Mouse (Mus musculus): ENCODE data around the gene Rtp2. TPM values are rescaled to one million over a fixed set of nuclear protein-coding genes. Genes with fewer than 3 reads are reported as not detected.

The Rtp2 gene
- total RNA-seq, 2 experiments from 2014 or later, result 0.45 TPM; not detected in 1

GRCm38 (mm10) chr16:23900061-23900460 lies 32.1 kb downstream of the Rtp2 start:
- intact Hi-C loops (cut with DNase I), result no loop called here
- peak in 1 of 2 experiments; percentile 24 for DNase-seq (ENCODE audit: extremely low spot score in 1 of 2, low spot score in 2 of 2)

- intact Hi-C loops (cut with DNase I), result loop anchor here (1.0 to 2.0 kb wide), 2 partner anchors 349 to 446 kb away; no protein-coding TSS in a partner anchor
Observed at GRCm38 (mm10) chr16:23898840-23899239, 33.4 kb downstream of the Rtp2 start.

GRCm38 (mm10) chr16:23897984-23898586 lies 34.1 kb downstream of the Rtp2 start:
- intact Hi-C loops (cut with DNase I), result loop anchor here (1.0 to 2.0 kb wide), 2 partner anchors 348 to 445 kb away; no protein-coding TSS in a partner anchor
- DNase-seq (ENCODE audit: extremely low spot score in 1 of 2, low spot score in 2 of 2), result peak; percentile 70 to 79

More at GRCm38 (mm10) chr16:23898840-23899239, 33.4 kb downstream of the Rtp2 start:
- DNase-seq (ENCODE audit: extremely low spot score in 1 of 2, low spot score in 2 of 2), result peak; percentile 67 to 82

GRCm38 (mm10) chr16:23897486-23897885 lies 34.7 kb downstream of the Rtp2 start:
- intact Hi-C loops (cut with DNase I), result no loop called here
- DNase-seq (ENCODE audit: extremely low spot score in 1 of 2, low spot score in 2 of 2), result no peak

- intact Hi-C loops (cut with DNase I), result no loop called here
- no peak for DNase-seq (ENCODE audit: extremely low spot score in 1 of 2, low spot score in 2 of 2)
Observed at GRCm38 (mm10) chr16:23895135-23895534, 37.1 kb downstream of the Rtp2 start.

GRCm38 (mm10) chr16:23890636-23891035 lies 41.6 kb downstream of the Rtp2 start, which contains the start of gene Sst:
Gene Sst (minus strand): TSS chr16:23890958.
- intact Hi-C loops (cut with DNase I), result no loop called here
- no peak for DNase-seq (ENCODE audit: extremely low spot score in 1 of 2, low spot score in 2 of 2)

- intact Hi-C loops (cut with DNase I), result no loop called here
- DNase-seq (ENCODE audit: extremely low spot score in 1 of 2, low spot score in 2 of 2), result no peak
Observed at GRCm38 (mm10) chr16:23890151-23890550, 42.0 kb downstream of the Rtp2 start.

GRCm38 (mm10) chr16:23887910-23888579 lies 44.1 kb downstream of the Rtp2 start:
- intact Hi-C loops (cut with DNase I), result no loop called here
- DNase-seq (ENCODE audit: extremely low spot score in 1 of 2, low spot score in 2 of 2), result no peak

- intact Hi-C loops (cut with DNase I), result no loop called here
- DNase-seq (ENCODE audit: extremely low spot score in 1 of 2, low spot score in 2 of 2), result no peak
Observed at GRCm38 (mm10) chr16:23885098-23885497, 47.1 kb downstream of the Rtp2 start.

Other genes starting within 250 kb of the Rtp2 start
- gene Sst, start 41.4 kb downstream of the Rtp2 start, total RNA-seq (2021), result 100 to 1,000 TPM; 320 to 376 TPM
- gene Gm37419, start 56.1 kb upstream of the Rtp2 start, total RNA-seq (2021), result not detected
- gene Bcl6, start 56.5 kb upstream of the Rtp2 start, total RNA-seq (2021), result 10 to 100 TPM; 23.0 to 25.8 TPM